Mouse (Mus musculus): ENCODE measurements around the gene Olfr771.
"Not testable (repeated sequence)": the region's sequence is repeated elsewhere in the genome, so short reads cannot be mapped to it uniquely, and the experiment has no call there.

Olfr771 gene

DNA sequence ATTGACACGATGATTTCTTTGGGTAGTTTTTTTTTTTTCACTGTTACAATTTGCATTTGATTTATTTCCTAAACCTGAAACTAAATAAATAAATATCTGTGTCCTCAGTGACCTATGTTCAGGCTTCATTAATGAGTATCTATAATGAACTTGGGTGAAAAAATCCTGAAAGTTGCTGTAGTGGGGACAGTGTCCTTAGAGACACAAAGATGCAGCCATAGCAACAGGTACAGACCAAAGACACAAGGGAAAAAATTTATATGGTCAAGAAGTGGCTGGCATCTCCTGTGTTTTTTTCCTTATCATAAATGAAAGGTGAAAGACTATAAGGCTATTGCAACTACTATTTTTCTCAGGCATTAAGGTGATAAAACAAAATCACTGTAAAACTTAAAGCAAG lies at the start of gene Olfr771:
Olfr771 (minus strand) TSS at position 101 of the 400 bp plus-strand sequence.
- DNase-seq (ENCODE audit: low spot score) = no peak

GRCm38 (mm10) chr10:129187319-129187718 lies 22.8 kb upstream of the Olfr771 start, which contains the start of gene Olfr773:
Gene Olfr773 (minus strand): TSS chr10:129187419.
- DNase-seq (ENCODE audit: low spot score) = not testable (repeated sequence)

DNA sequence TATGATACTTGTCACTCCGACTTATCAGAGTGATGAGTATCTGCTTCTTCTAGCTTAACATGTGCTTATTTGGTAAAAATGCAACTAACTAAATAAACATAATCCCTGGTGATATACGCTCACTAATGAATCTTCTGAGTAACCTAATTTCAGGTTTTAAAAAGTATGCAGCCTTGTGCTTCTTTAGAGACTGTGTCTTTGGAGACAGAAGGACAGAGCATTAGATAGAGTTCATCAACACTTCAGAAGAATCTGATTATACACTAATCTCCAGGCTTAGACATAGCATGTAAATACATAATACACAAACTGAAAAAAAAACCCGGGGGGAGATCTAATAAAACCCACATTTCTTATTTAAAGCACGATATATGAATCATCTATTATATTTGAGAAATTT lies 13.3 kb upstream of the Olfr771 start, which contains the start of gene Olfr772:
Olfr772 (minus strand) TSS at position 101 of the 400 bp plus-strand sequence.
- DNase-seq (ENCODE audit: low spot score) = not testable (repeated sequence)

DNA sequence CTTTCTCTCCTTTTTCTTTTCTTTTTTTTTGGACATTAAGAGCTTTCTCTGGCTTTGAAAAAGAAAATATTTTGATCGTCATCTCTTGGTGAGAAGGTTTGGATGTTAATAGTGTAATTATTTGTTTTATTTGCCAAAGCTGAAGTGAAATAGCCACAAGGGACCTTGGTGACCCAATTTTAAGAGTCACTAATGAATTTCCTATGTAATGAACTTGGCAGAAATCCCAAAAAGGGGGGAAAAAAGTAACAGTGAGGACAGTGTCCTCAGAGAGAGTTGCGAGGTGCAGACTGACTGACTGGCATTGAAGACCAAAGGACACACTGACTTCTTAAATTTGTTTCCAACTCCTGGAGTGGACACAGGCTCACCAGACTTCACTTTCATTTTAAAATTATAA lies 25.7 kb downstream of the Olfr771 start, which contains the start of gene Olfr770:
Olfr770 (minus strand) TSS at position 101 of the 400 bp plus-strand sequence.
- no peak for DNase-seq (ENCODE audit: low spot score)

DNA sequence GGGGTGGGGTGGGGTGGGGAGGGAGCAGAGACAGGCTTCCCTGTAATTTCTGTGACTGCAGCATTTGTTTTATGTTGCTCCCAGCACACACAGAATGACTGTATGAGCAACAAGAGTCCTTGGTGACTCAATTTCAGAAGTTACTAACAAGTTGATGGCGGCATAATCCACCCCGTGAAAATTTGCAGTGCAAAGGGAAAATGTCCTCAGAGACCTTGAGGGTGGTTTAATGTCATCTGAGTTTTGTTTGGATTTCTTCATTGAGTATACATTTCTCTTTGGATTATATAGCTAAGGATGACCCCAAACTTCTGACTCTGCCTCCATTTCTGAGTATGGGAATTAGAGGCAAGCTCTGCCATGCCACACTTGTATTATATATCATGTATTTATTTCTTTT lies 46.8 kb downstream of the Olfr771 start, which contains the start of gene Olfr769:
Olfr769 (minus strand) TSS at position 101 of the 400 bp plus-strand sequence.
- DNase-seq (ENCODE audit: low spot score) = no peak

DNA sequence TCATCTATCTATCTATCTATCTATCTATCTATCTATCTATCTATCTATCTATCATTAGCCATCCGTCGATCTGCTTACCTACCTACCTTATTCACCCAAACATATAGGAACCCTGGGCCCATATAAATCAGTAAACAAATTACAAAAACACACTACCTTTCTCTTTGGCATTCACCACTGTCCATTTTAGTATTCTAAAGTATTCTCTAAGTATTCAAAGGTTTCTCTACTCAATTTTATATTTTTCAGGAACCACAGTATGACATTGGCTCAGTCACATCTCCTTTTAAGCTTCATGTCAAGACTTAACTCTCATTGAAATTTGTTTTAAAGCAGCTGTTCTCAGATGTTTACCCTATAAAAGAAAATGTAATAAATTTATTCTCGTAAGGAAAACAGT lies 49.4 kb downstream of the Olfr771 start:
- DNase-seq (ENCODE audit: low spot score) = peak; percentile 4

All from c-Kit-positive CD71-positive TER-119-positive erythroid progenitor cells, embryonic 14.5 days (primary cell).